Mouse (Mus musculus) layer of hippocampus, adult 18-20 months (tissue): ENCODE measurements at regions not wholly inside any gene's neighbourhood (a gene's known extent, or its start where the extent isn't known, plus 50 kb on each side); places are given as distances from the start of the nearest gene placed in this dataset.
A peak's percentile ranks its signal among the peaks of the same experiment; 100 is the strongest.

Experiments used
- DNase-seq, 2 experiments: peaks; one replicate each; pipeline ENCODE4 v3.0.0; 2022; ENCODE audit warnings: low spot score in 2 of 2

- DNase-seq = no peak
Observed at GRCm38 (mm10) chr3:82781464-82781863, 94.8 kb downstream of the Rbm46 start.

GRCm38 (mm10) chr3:82770512-82771270 is 105.6 kb downstream of the Rbm46 start:
- no peak for DNase-seq

- no peak for DNase-seq
Observed at GRCm38 (mm10) chr3:82767484-82767883, 108.8 kb downstream of the Rbm46 start.

GRCm38 (mm10) chr3:82759946-82760345 is 116.3 kb downstream of the Rbm46 start:
- DNase-seq = no peak

- DNase-seq = no peak
Observed at GRCm38 (mm10) chr3:82758967-82759366, 117.3 kb downstream of the Rbm46 start.

- peak; percentile 9 to 59 for DNase-seq
Observed at GRCm38 (mm10) chr3:82725546-82725945, 150.7 kb downstream of the Rbm46 start.

GRCm38 (mm10) chr3:82707628-82708027 is 159.7 kb upstream of the Npy2r start:
- DNase-seq = no peak

GRCm38 (mm10) chr3:82692131-82692530 is 144.2 kb upstream of the Npy2r start:
- no peak for DNase-seq

- no peak for DNase-seq
Observed at GRCm38 (mm10) chr3:82656159-82656874, 108.4 kb upstream of the Npy2r start.

GRCm38 (mm10) chr3:82652346-82652745 is 104.5 kb upstream of the Npy2r start:
- peak; percentile 42 to 77 for DNase-seq

GRCm38 (mm10) chr3:82640052-82640451 is 92.2 kb upstream of the Npy2r start:
- no peak for DNase-seq

- peak; percentile 54 to 77 for DNase-seq
Observed at GRCm38 (mm10) chr3:82636666-82637065, 88.8 kb upstream of the Npy2r start.

- DNase-seq = no peak
Observed at GRCm38 (mm10) chr3:82620418-82621003, 72.6 kb upstream of the Npy2r start.

- no peak for DNase-seq
Observed at GRCm38 (mm10) chr3:82619371-82619770, 71.5 kb upstream of the Npy2r start.

- no peak for DNase-seq
Observed at GRCm38 (mm10) chr3:82601880-82602279, 54.0 kb upstream of the Npy2r start.

- DNase-seq = peak in 1 of 2 experiments; percentile 26
Observed at GRCm38 (mm10) chr3:82598656-82599055, 50.8 kb upstream of the Npy2r start.
